9 mouse cellular contexts compared by ENCODE assay signal in genomic region chr5:130001356-130001987, GRCm38 (mm10). TPM values are rescaled to one million over a fixed set of nuclear protein-coding genes. Genes with fewer than 3 reads are reported as not detected.
DNase-seq lines count a peak whose midpoint lies in the region; ATAC-seq lines count a peak whose summit lies in the region.
"Had no signal": no experiment of that assay in that cellular context is flagged by ENCODE, and none has a peak within 500 bp of the region (broad histone marks: within the 10 kb centered on the region; RNA-seq: fewer than 3 reads in every experiment).

No protein-coding gene starts in this region.

- DNase-seq in neural tube, embryonic 11.5 days (ENCODE audit: low spot score), result no peak
- DNase-seq in neural tube, embryonic 10.5 days (ENCODE audit: extremely low spot score, low spot score), result no peak
- peak; percentile 60 for DNase-seq in splenic B cell, adult 2 months (ENCODE audit: low read depth, low spot score)
- DNase-seq in cerebellum, postnatal 14 days, result no peak
- DNase-seq in ovary, postnatal 14 days (ENCODE audit: low spot score), result no peak
- DNase-seq in layer of hippocampus, adult 11-12 months (ENCODE audit: low spot score), result no peak
- DNase-seq: embryo, embryonic 11 days had no signal

- whole genome bisulfite sequencing in neural tube, embryonic 11.5 days, result 62% methylated on average over 5 of the region's 5 CpGs
- WGBS in forebrain, embryonic 15.5 days, result 72% methylated on average over 5 of the region's 5 CpGs
- 16% methylated on average over 5 of the region's 5 CpGs for WGBS in liver, embryonic 16.5 days (ENCODE audit: insufficient replicate concordance)

- H3K9me3 ChIP-seq in neural tube, embryonic 11.5 days (ENCODE audit: control insufficient read depth, low read length), result peaks cover 3% of the 10 kb centered on the region; the same call in 1 of the 2 replicates
- H3K9me3 ChIP-seq in forebrain, embryonic 15.5 days, result no peaks in the 10 kb centered on the region
- H3K9me3 ChIP-seq in liver, embryonic 16.5 days (replicated peaks; ENCODE audit: control insufficient read depth, low read length), result no peaks in the 10 kb centered on the region

- no peak for ATAC-seq in neural tube, embryonic 11.5 days (ENCODE audit: insufficient read depth, low FRiP score, low TSS enrichment)
- no peak for ATAC-seq in forebrain, embryonic 15.5 days (replicated peaks)
- ATAC-seq in liver, embryonic 16.5 days (ENCODE audit: low read depth), result no peak

- H3K4me2 ChIP-seq in neural tube, embryonic 11.5 days (ENCODE audit: low read depth), result peak overlapping the region; percentile 81
- H3K4me2 ChIP-seq in forebrain, embryonic 15.5 days (replicated peaks), result peak overlapping the region; percentile 81; the same call in 1 of the 2 replicates
- H3K4me2 ChIP-seq in liver, embryonic 16.5 days (ENCODE audit: low read depth, low read length), result peak overlapping the region; percentile 77

- peak overlapping the region; percentile 14; the same call in 1 of the 2 replicates for H3K9ac ChIP-seq in neural tube, embryonic 11.5 days (ENCODE audit: low read length)
- H3K9ac ChIP-seq in forebrain, embryonic 15.5 days (replicated peaks), result no peak overlapping the region
- peak overlapping the region; percentile 77 for H3K9ac ChIP-seq in liver, embryonic 16.5 days (ENCODE audit: low read depth, low read length)

- H3K36me3 ChIP-seq in neural tube, embryonic 11.5 days (ENCODE audit: control insufficient read depth, insufficient read depth, low read length), result no peaks in the 10 kb centered on the region
- no peaks in the 10 kb centered on the region for H3K36me3 ChIP-seq in forebrain, embryonic 15.5 days
- H3K36me3 ChIP-seq in liver, embryonic 16.5 days (ENCODE audit: control insufficient read depth, insufficient read depth), result no peaks in the 10 kb centered on the region
- H3K36me3 ChIP-seq in splenic B cell, adult 2 months (ENCODE audit: control insufficient read depth, insufficient read depth, low read length, poor library complexity, severe bottlenecking), result peaks cover 5% of the 10 kb centered on the region

- peaks cover 2% of the 10 kb centered on the region; the same call in 1 of the 2 replicates for H3K4me1 ChIP-seq in neural tube, embryonic 11.5 days (ENCODE audit: control insufficient read depth, insufficient read depth, low read length)
- H3K4me1 ChIP-seq in forebrain, embryonic 15.5 days, result peaks cover 4% of the 10 kb centered on the region
- peaks cover 25% of the 10 kb centered on the region for H3K4me1 ChIP-seq in liver, embryonic 16.5 days (ENCODE audit: control insufficient read depth, low read depth, low read length)

- H3K27ac ChIP-seq in neural tube, embryonic 11.5 days (ENCODE audit: low read depth, low read length), result no peak overlapping the region
- H3K27ac ChIP-seq in forebrain, embryonic 15.5 days (replicated peaks), result no peak overlapping the region
- H3K27ac ChIP-seq in liver, embryonic 16.5 days (ENCODE audit: low read length), result peak overlapping the region; percentile 53

- H3K4me3 ChIP-seq in neural tube, embryonic 11.5 days (ENCODE audit: low read depth, low read length), result peak overlapping the region; percentile 56; the same call in 1 of the 2 replicates
- peak overlapping the region; percentile 49 for H3K4me3 ChIP-seq in forebrain, embryonic 15.5 days
- H3K4me3 ChIP-seq in liver, embryonic 16.5 days (ENCODE audit: low read depth, low read length), result peak overlapping the region; percentile 73

- H3K27me3 ChIP-seq in neural tube, embryonic 11.5 days (ENCODE audit: control insufficient read depth, insufficient read depth, low read length), result no peaks in the 10 kb centered on the region
- no peaks in the 10 kb centered on the region for H3K27me3 ChIP-seq in forebrain, embryonic 15.5 days
- no peaks in the 10 kb centered on the region for H3K27me3 ChIP-seq in liver, embryonic 16.5 days (ENCODE audit: control insufficient read depth, insufficient read depth, low read depth, low read length)
- H3K27me3 ChIP-seq in splenic B cell, adult 2 months (ENCODE audit: control insufficient read depth, insufficient read depth, low read length, poor library complexity, severe bottlenecking), result no peaks in the 10 kb centered on the region

RNA-seq across cellular contexts. Expression of gene Gusb, which starts 1.4 kb away (rescaled TPM):
- 35.1 and 35.9 TPM in 2 replicates for polyA plus RNA-seq in neural tube, embryonic 11.5 days (2014; fragmentation: Nextera tagmentation; extraction: Ambion mirVana)
- 17.6 TPM in 2 replicates for polyA plus RNA-seq in forebrain, embryonic 15.5 days (2015; fragmentation: Nextera tagmentation; extraction: Ambion mirVana)
- 30.5 and 30.6 TPM in 2 replicates for polyA plus RNA-seq in liver, embryonic 16.5 days (2015; fragmentation: Nextera tagmentation; extraction: Ambion mirVana)

RNA-seq across cellular contexts. Expression of gene Asl, which starts 27.6 kb away (rescaled TPM):
- polyA plus RNA-seq in neural tube, embryonic 11.5 days (2014; fragmentation: Nextera tagmentation; extraction: Ambion mirVana), result 30.8 and 32.2 TPM in 2 replicates
- polyA plus RNA-seq in forebrain, embryonic 15.5 days (2015; fragmentation: Nextera tagmentation; extraction: Ambion mirVana), result 23.1 and 29.5 TPM in 2 replicates
- 61.8 and 65.8 TPM in 2 replicates for polyA plus RNA-seq in liver, embryonic 16.5 days (2015; fragmentation: Nextera tagmentation; extraction: Ambion mirVana)

RNA-seq across cellular contexts. Expression of gene Crcp, which starts 27.6 kb away (rescaled TPM):
- 38.6 and 43.2 TPM in 2 replicates for polyA plus RNA-seq in neural tube, embryonic 11.5 days (2014; fragmentation: Nextera tagmentation; extraction: Ambion mirVana)
- polyA plus RNA-seq in forebrain, embryonic 15.5 days (2015; fragmentation: Nextera tagmentation; extraction: Ambion mirVana), result 72.9 and 82.8 TPM in 2 replicates
- 17.8 and 19.9 TPM in 2 replicates for polyA plus RNA-seq in liver, embryonic 16.5 days (2015; fragmentation: Nextera tagmentation; extraction: Ambion mirVana)

RNA-seq across cellular contexts. Expression of gene Vkorc1l1, which starts 59.7 kb away (rescaled TPM):
- polyA plus RNA-seq in neural tube, embryonic 11.5 days (2014; fragmentation: Nextera tagmentation; extraction: Ambion mirVana), result 31.3 and 32.2 TPM in 2 replicates
- polyA plus RNA-seq in forebrain, embryonic 15.5 days (2015; fragmentation: Nextera tagmentation; extraction: Ambion mirVana), result 30.4 and 31.3 TPM in 2 replicates
- polyA plus RNA-seq in liver, embryonic 16.5 days (2015; fragmentation: Nextera tagmentation; extraction: Ambion mirVana), result 17.3 and 18.6 TPM in 2 replicates
